Mouse (Mus musculus) gastrocnemius, postnatal 14 days (tissue): ENCODE measurements around the gene Wdpcp. TPM values are rescaled to one million over a fixed set of nuclear protein-coding genes. Genes with fewer than 3 reads are reported as not detected.

Experiments used
- DNase-seq: peaks from one replicate; pipeline ENCODE4 v3.0.0; 2021; ENCODE audit warnings: mixed read lengths
- intact Hi-C: fragments of 180-260 bp; cut with DNase I; formaldehyde crosslinking; loops from one replicate; pipeline ENCODE4 v1.15.1; 2025; ENCODE audit warnings: low total_unique reads
- total RNA-seq, 2 experiments: library from RNA; stranded (reverse); gene quantifications; 2 replicates each; pipeline ENCODE4 v1.2.3; 2021

Gene Wdpcp
- total RNA-seq, 2 experiments from 2014 or later, result 2.8 to 4.8 TPM

DNA sequence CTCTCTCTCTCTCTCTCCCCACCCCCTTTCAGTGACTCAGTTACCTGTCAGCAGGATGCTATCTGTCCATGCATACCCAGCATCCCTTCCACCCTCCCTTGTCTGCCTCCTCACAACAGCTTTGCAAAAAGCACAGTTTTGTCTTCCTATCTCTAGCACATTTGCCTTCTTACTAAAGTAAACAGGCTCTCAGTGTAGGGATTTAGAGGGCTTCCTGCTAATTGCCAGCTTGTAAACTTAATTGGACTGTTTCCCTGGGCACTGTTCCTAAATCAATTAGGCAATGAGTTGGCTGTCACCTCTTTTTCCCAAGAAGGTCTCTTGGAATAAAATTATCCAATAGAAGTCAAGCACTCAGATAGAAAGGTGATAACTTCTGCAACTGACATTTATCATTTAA is 141.5 kb downstream of the Wdpcp start:
- DNase-seq, result no peak
- intact Hi-C loops, result no loop called here

- no peak for DNase-seq
- intact Hi-C loops, result no loop called here
Observed at GRCm38 (mm10) chr11:21714065-21714464, 142.0 kb downstream of the Wdpcp start.

GRCm38 (mm10) chr11:21726329-21726728 is 154.3 kb downstream of the Wdpcp start:
- intact Hi-C loops, result no loop called here
- no peak for DNase-seq

- intact Hi-C loops, result no loop called here
- no peak for DNase-seq
Observed at GRCm38 (mm10) chr11:21729056-21729455, 157.0 kb downstream of the Wdpcp start.

DNA sequence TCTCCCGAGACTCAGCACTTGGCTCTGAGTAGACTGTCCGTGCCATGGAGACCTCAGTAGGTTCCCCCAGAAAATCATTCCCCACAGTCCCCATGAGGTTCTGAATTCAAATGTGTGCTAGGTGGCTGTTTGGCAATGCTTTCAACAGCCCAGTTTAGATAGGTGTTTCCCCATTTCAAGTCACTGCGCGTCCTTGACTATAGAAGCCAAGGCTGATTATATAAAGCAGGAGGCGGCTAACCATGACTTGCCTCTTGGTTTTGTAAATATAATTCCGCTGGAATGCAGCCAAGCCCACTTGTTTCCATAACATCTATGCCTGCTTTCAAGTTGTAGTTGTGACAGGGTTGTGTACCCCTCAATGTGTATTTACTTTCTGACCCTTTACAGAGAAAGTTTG is 157.9 kb downstream of the Wdpcp start:
- intact Hi-C loops, result no loop called here
- no peak for DNase-seq

GRCm38 (mm10) chr11:21735272-21735671 is 163.2 kb downstream of the Wdpcp start:
- no peak for DNase-seq

GRCm38 (mm10) chr11:21749487-21749886 is 177.5 kb downstream of the Wdpcp start:
- intact Hi-C loops, result no loop called here
- DNase-seq, result no peak

More at GRCm38 (mm10) chr11:21735272-21735671, 163.2 kb downstream of the Wdpcp start:
- intact Hi-C loops, result no loop called here

GRCm38 (mm10) chr11:21763201-21763600 is 191.2 kb downstream of the Wdpcp start:
- intact Hi-C loops, result no loop called here
- DNase-seq, result no peak

DNA sequence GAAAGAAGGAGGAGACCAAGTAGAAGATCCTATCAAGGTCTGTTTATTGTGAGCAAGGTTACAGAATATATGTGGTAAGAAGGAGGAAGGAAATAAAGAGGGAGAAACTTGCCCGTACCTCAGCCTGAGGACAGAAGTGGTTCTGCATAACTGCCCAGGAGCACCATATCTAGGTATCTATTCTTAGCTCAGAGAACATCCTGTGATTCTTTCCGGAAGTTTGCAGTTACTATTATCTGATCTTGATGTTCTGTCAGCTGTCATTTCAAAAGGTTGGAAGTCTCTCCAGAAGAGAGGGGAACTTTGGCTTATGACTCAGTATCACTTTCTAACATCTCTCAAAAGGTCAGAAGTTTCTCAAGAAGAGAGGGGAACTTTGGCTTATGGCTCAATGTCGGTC is 216.8 kb downstream of the Wdpcp start:
- intact Hi-C loops, result no loop called here
- DNase-seq, result no peak

DNA sequence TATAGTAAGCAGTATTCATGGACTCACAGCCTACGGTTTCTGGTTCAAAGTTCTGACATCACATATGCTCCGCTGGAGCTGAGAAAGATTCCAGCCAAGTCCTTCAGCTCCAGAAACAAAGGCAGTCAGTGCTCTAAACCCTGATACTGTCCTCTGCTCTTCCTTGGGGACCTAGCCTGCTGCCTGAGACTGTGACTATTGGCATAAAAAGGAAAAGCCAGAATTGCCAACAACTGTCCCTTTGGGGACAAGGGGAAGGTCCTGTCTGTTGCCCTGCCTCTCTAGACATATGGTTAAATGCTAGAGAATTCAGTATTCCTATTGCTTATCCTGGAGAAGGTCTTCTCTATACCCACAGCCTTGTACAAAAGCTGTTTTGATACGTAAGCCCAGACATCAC is 252.9 kb downstream of the Wdpcp start:
- intact Hi-C loops, result no loop called here
- DNase-seq, result no peak

GRCm38 (mm10) chr11:21826521-21826920 is 254.5 kb downstream of the Wdpcp start:
- no peak for DNase-seq
- intact Hi-C loops, result no loop called here

- intact Hi-C loops, result no loop called here
- no peak for DNase-seq
Observed at GRCm38 (mm10) chr11:21847040-21847439, 275.0 kb downstream of the Wdpcp start.

DNA sequence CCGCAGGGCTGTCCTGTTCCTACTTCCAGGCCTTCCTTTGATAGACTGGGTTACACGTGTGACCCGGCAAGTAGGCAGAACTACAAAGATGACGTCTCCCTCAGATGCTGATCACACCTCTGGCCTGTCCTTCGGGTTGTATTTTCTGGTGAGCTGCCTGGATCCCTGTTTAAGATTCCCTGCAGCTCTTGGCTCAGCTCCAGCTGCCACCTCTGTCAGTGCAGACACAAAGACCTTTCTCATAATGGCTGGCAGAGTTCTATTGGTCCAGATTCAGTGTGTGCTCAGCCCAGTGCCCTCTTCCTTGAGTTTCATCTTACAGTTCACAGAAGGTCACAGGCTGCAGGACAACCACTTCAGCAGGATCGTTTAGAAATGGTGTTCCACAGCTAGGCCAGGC is 292.0 kb downstream of the Wdpcp start:
- no peak for DNase-seq
- intact Hi-C loops, result no loop called here

- no peak for DNase-seq
- intact Hi-C loops, result no loop called here
Observed at GRCm38 (mm10) chr11:21864516-21864915, 292.5 kb downstream of the Wdpcp start.

DNA sequence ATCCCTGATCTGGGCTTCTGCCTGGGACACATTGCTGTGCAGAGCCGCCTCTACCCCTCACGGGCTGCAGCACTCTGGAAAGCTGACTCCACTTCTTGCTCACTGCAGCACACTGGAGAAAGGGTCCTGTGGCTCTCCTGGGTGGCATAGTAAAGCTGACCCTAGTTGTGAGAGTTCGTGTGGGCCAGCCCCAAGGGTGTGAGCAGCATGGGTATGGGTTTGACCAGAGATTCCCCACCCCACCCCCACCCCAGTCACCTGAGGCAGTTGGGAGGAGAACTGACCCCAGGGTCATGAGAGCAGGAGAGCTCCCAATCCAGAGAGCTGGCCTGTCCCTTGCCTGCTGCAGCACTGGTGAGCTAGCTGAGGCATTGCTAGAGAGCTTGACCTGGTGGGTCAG is 296.6 kb downstream of the Wdpcp start:
- no peak for DNase-seq
- intact Hi-C loops, result no loop called here

- DNase-seq, result no peak
- intact Hi-C loops, result no loop called here
Observed at GRCm38 (mm10) chr11:21870863-21871262, 298.8 kb downstream of the Wdpcp start.

DNA sequence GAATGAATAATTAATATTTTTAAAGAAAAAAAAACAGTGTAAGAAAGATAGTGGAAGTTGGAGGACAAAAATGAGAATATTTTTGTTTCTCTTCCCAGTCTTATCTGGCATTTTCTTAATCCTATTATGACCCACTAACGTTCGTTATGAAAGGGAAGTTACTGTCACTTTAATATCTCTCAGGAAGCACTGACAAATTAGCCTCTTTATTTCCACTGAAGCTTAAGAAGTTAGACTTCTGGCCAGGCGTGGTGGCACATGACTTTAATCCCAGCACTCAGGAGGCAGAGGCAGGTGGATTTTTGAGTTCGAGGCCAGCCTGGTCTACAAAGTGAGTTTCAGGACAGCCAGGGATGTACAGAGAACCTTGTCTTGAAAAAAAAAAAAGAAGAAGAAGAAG is 299.7 kb downstream of the Wdpcp start:
- intact Hi-C loops, result no loop called here

GRCm38 (mm10) chr11:21875077-21875476 is 303.0 kb downstream of the Wdpcp start:
- intact Hi-C loops, result no loop called here
- DNase-seq, result no peak

More for the DNA sequence above, 299.7 kb downstream of the Wdpcp start:
- DNase-seq, result no peak

DNA sequence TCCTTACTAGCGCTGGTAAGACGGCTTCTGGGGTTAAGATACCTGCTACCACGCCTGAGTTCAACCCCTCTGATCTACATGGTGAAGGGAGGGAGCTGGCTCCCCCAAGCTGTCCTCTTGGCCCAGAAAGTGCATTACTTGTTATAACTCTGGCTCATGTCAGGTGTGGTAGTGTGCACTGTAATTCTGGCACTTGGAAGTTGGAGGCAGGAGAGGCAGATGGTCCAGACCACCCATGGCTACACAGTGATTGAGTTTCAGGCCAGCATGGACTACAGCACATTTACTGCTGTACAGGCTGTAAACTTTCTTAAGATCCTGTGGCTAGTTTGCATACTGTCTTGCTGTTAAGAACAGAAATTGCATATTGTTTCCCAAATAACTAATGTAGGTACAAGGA is 322.7 kb downstream of the Wdpcp start:
- DNase-seq, result no peak
- intact Hi-C loops, result no loop called here

DNA sequence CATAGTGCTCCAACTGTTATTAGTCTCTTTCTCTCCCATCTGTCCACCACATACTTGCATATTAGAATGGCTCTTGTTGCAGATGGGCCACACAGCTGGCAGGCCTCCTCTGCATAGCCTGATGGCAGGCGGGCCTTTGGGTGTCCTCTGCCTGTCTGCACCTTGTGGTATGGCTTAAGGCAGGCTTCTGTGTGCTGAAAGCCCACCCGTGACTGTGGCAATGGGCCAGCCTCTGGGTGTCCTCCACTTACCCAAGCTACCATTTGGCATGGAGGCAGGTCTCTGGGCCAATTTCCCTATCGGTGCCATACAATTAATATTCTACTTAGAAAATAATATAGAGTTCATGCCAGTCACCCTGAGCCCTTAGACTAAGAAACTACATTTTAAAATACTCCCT is 350.5 kb downstream of the Wdpcp start:
- no peak for DNase-seq
- intact Hi-C loops, result no loop called here
